Mouse (Mus musculus) heart, embryonic 13.5 days (tissue): Measurements from ENCODE around the gene Ubtf. TPM values are rescaled to one million over a fixed set of nuclear protein-coding genes. Genes with fewer than 3 reads are reported as not detected.
"Not testable (repeated sequence)": the region's sequence is repeated elsewhere in the genome, so short reads cannot be mapped to it uniquely, and the experiment has no call there.

Experiments used
- ATAC-seq: fragments of 200-750 bp; cut with Nextera tagmentation; 2 replicates; pipeline ENCODE4 v1.8.0; 2017; ENCODE audit warnings: moderate TSS enrichment; ENCODE audit not compliant: insufficient number of reproducible peaks, low FRiP score, low TSS enrichment; ENCODE audit errors: extremely low read depth
- H3K27ac ChIP-seq: fragments of 300-500 bp; sonication (generic); replicated peaks from 2 replicates; pipeline ENCODE4 v1.5.1; 2015; ENCODE audit warnings: moderate library complexity, mild to moderate bottlenecking, inconsistent platforms
- H3K27me3 ChIP-seq: fragments of 300-500 bp; sonication (generic); replicated peaks from 2 replicates; pipeline ENCODE4 v1.6.1; 2015; ENCODE audit warnings: mild to moderate bottlenecking, inconsistent platforms
- H3K36me3 ChIP-seq: fragments of 300-500 bp; sonication (generic); 2 replicates; pipeline ENCODE4 v1.6.1; 2015; ENCODE audit warnings: mild to moderate bottlenecking, inconsistent platforms
- H3K4me1 ChIP-seq: fragments of 300-500 bp; sonication (generic); 2 replicates; pipeline ENCODE4 v1.6.1; 2015; ENCODE audit warnings: inconsistent platforms
- H3K4me2 ChIP-seq: fragments of 300-500 bp; sonication (generic); 2 replicates; pipeline ENCODE4 v1.6.1; 2015; ENCODE audit warnings: inconsistent platforms, mild to moderate bottlenecking, moderate library complexity
- H3K4me3 ChIP-seq: fragments of 300-500 bp; sonication (generic); 2 replicates; pipeline ENCODE4 v1.5.1; 2015; ENCODE audit warnings: moderate library complexity, mild to moderate bottlenecking, inconsistent platforms
- H3K9ac ChIP-seq: fragments of 300-500 bp; sonication (generic); 2 replicates; pipeline ENCODE4 v1.6.1; 2015; ENCODE audit warnings: inconsistent platforms, mild to moderate bottlenecking, moderate library complexity
- H3K9me3 ChIP-seq: fragments of 300-500 bp; sonication (generic); 2 replicates; pipeline ENCODE4 v1.6.1; 2016; ENCODE audit warnings: inconsistent platforms
- WGBS: fragments of 180-500 bp; shearing (Covaris S2); methylation state at CpG from one replicate; pipeline ENCODE4 v1.1.7; 2015; ENCODE audit warnings: mixed read lengths; 5-methylcytosine and 5-hydroxymethylcytosine counted together
- polyA plus RNA-seq: library from polyadenylated mRNA; unstranded; fragments of >200 nt; fragmentation: Nextera tagmentation; extraction: Ambion mirVana; gene quantifications from 2 replicates; pipeline ENCODE4 v1.2.1, GENCODE M21; 2015

Gene Ubtf
- polyA plus RNA-seq, 1 experiment from 2014 or later, result 51.1 TPM

GRCm38 (mm10) chr11:102291051-102291535, 28.4 kb downstream of the Ubtf start:
- peaks cover 25% of the 10 kb centered on the region for H3K4me1 ChIP-seq
- no peak for ATAC-seq
- no peak overlapping the region for H3K4me2 ChIP-seq
- H3K4me3 ChIP-seq, result no peak overlapping the region
- H3K9ac ChIP-seq, result no peak overlapping the region
- 79% methylated on average over 11 of the region's 11 CpGs for WGBS
- no peaks in the 10 kb centered on the region for H3K9me3 ChIP-seq
- H3K36me3 ChIP-seq, result peaks cover 78% of the 10 kb centered on the region
- no peak overlapping the region for H3K27ac ChIP-seq
- no peaks in the 10 kb centered on the region for H3K27me3 ChIP-seq

- H3K9ac ChIP-seq, result no peak overlapping the region
- no peaks in the 10 kb centered on the region for H3K27me3 ChIP-seq
- no peak overlapping the region for H3K4me2 ChIP-seq
- H3K9me3 ChIP-seq, result no peaks in the 10 kb centered on the region
- no peak overlapping the region for H3K27ac ChIP-seq
- no peak overlapping the region for H3K4me3 ChIP-seq
- peaks cover 78% of the 10 kb centered on the region for H3K36me3 ChIP-seq
- H3K4me1 ChIP-seq, result peaks cover 27% of the 10 kb centered on the region
- ATAC-seq, result no peak
- 85% methylated on average over 4 of the region's 4 CpGs for WGBS
Measured at GRCm38 (mm10) chr11:102290141-102290540, 29.4 kb downstream of the Ubtf start.

- Histone ChIP-seq H3K4me2 (no peak overlapping the region), H3K9ac (0 out of 2 replicates have a peak overlapping the region, but pooled peaks have one; percentile 19), H3K27me3 (no peaks in the 10 kb centered on the region), H3K36me3 (peaks cover 76% of the 10 kb centered on the region), H3K4me1 (peaks cover 22% of the 10 kb centered on the region), H3K4me3 (no peak overlapping the region), H3K27ac (no peak overlapping the region), H3K9me3 (no peaks in the 10 kb centered on the region)
- no peak for ATAC-seq
- WGBS, result 64% methylated on average over 6 of the region's 6 CpGs
Measured at GRCm38 (mm10) chr11:102289511-102290100, 29.9 kb downstream of the Ubtf start.

- H3K9me3 ChIP-seq, result no peaks in the 10 kb centered on the region
- no peak overlapping the region for H3K9ac ChIP-seq
- no peaks in the 10 kb centered on the region for H3K27me3 ChIP-seq
- 69% methylated on average over 2 of the region's 2 CpGs for WGBS
- H3K36me3 ChIP-seq, result peaks cover 69% of the 10 kb centered on the region
- H3K27ac ChIP-seq, result no peak overlapping the region
- ATAC-seq, result no peak
- no peak overlapping the region for H3K4me2 ChIP-seq
- H3K4me1 ChIP-seq, result peaks cover 15% of the 10 kb centered on the region
- no peak overlapping the region for H3K4me3 ChIP-seq
Measured at GRCm38 (mm10) chr11:102288913-102289312, 30.6 kb downstream of the Ubtf start.

- Histone ChIP-seq H3K27me3 (no peaks in the 10 kb centered on the region), H3K9me3 (no peaks in the 10 kb centered on the region), H3K4me2 (no peak overlapping the region), H3K4me1 (peaks cover 13% of the 10 kb centered on the region), H3K9ac (no peak overlapping the region), H3K36me3 (peaks cover 62% of the 10 kb centered on the region), H3K4me3 (no peak overlapping the region), H3K27ac (no peak overlapping the region)
- no peak for ATAC-seq
- 81% methylated on average over 8 of the region's 8 CpGs for WGBS
Measured at GRCm38 (mm10) chr11:102288027-102288804, 31.3 kb downstream of the Ubtf start.

GRCm38 (mm10) chr11:102287485-102287884, 32.1 kb downstream of the Ubtf start:
- 85% methylated on average over 8 of the region's 8 CpGs for WGBS
- Histone ChIP-seq H3K27me3 (no peaks in the 10 kb centered on the region), H3K4me3 (no peak overlapping the region), H3K4me2 (no peak overlapping the region), H3K27ac (no peak overlapping the region), H3K9ac (no peak overlapping the region), H3K36me3 (peaks cover 55% of the 10 kb centered on the region), H3K4me1 (peaks cover 13% of the 10 kb centered on the region), H3K9me3 (no peaks in the 10 kb centered on the region)
- ATAC-seq, result no peak

GRCm38 (mm10) chr11:102285095-102285834, 34.3 kb downstream of the Ubtf start:
- peak; percentile 57; the same call in 1 of the 2 replicates for ATAC-seq
- Histone ChIP-seq H3K4me1 (peaks cover 13% of the 10 kb centered on the region), H3K4me3 (peak overlapping the region; percentile 83), H3K9me3 (no peaks in the 10 kb centered on the region), H3K27ac (peak overlapping the region; percentile 80), H3K36me3 (peaks cover 33% of the 10 kb centered on the region), H3K4me2 (peak overlapping the region; percentile 77), H3K27me3 (no peaks in the 10 kb centered on the region), H3K9ac (peak overlapping the region; percentile 94)
- WGBS, result 4% methylated on average over 31 of the region's 31 CpGs

GRCm38 (mm10) chr11:102284501-102285094, 34.9 kb downstream of the Ubtf start, which contains the start of gene Tmub2:
Tmub2 (plus strand) TSS chr11:102284931.
- ATAC-seq, result peak; percentile 85
- Histone ChIP-seq H3K9ac (peak within 1 kb of the TSS; percentile 94), H3K4me2 (peak within 1 kb of the TSS; percentile 77), H3K36me3 (peaks cover 27% of the 10 kb centered on the region), H3K4me3 (peak within 1 kb of the TSS; percentile 83), H3K4me1 (peaks cover 13% of the 10 kb centered on the region), H3K9me3 (no peaks in the 10 kb centered on the region), H3K27me3 (no peaks in the 10 kb centered on the region), H3K27ac (peak within 1 kb of the TSS; percentile 80)
- under 1% methylated on average over 32 of the region's 32 CpGs for WGBS

- no peak for ATAC-seq
- Histone ChIP-seq H3K4me2 (peak overlapping the region; percentile 77), H3K27ac (peak overlapping the region; percentile 70)
Measured at GRCm38 (mm10) chr11:102283922-102284321, 35.6 kb downstream of the Ubtf start.

GRCm38 (mm10) chr11:102280267-102280666, 39.3 kb downstream of the Ubtf start:
- H3K9ac ChIP-seq, H3K36me3 ChIP-seq, H3K27ac ChIP-seq, H3K4me3 ChIP-seq, H3K9me3 ChIP-seq, ATAC-seq, H3K4me2 ChIP-seq: not testable (repeated sequence)
- WGBS, result 67% methylated on average over 6 of the region's 6 CpGs
- peaks cover 12% of the 10 kb centered on the region for H3K4me1 ChIP-seq
- peaks cover 10% of the 10 kb centered on the region for H3K27me3 ChIP-seq

More at GRCm38 (mm10) chr11:102283922-102284321, 35.6 kb downstream of the Ubtf start:
- WGBS, result 83% methylated on average over 6 of the region's 6 CpGs
- Histone ChIP-seq H3K4me3 (peak overlapping the region; percentile 83), H3K36me3 (peaks cover 21% of the 10 kb centered on the region), H3K27me3 (no peaks in the 10 kb centered on the region), H3K4me1 (peaks cover 13% of the 10 kb centered on the region), H3K9me3 (no peaks in the 10 kb centered on the region), H3K9ac (peak overlapping the region; percentile 24; the same call in 1 of the 2 replicates)

- Histone ChIP-seq H3K9ac (no peak overlapping the region), H3K4me1 (peaks cover 12% of the 10 kb centered on the region), H3K36me3 (no peaks in the 10 kb centered on the region), H3K4me2 (no peak overlapping the region), H3K27ac (no peak overlapping the region), H3K4me3 (no peak overlapping the region), H3K27me3 (peaks cover 10% of the 10 kb centered on the region), H3K9me3 (no peaks in the 10 kb centered on the region)
- WGBS, result 86% methylated on average over 3 of the region's 3 CpGs
- ATAC-seq, result no peak
Measured at GRCm38 (mm10) chr11:102279595-102279994, 39.9 kb downstream of the Ubtf start.
